Mouse (Mus musculus) midbrain, embryonic 13.5 days (tissue): ENCODE data around the gene Gm20929. TPM values are rescaled to one million over a fixed set of nuclear protein-coding genes. Genes with fewer than 3 reads are reported as not detected.
"Not testable (repeated sequence)": the region's sequence is repeated elsewhere in the genome, so short reads cannot be mapped to it uniquely, and the experiment has no call there.

Source experiments
- ATAC-seq: fragments of 200-750 bp; cut with Nextera tagmentation; 2 replicates; pipeline ENCODE4 v1.8.0; 2017; ENCODE audit warnings: mild to moderate bottlenecking, moderate TSS enrichment, moderate library complexity
- H3K27ac ChIP-seq: fragments of 300-500 bp; sonication (generic); 2 replicates; pipeline ENCODE4 v1.5.1; 2015; ENCODE audit warnings: inconsistent platforms, mild to moderate bottlenecking, moderate library complexity
- H3K27me3 ChIP-seq: fragments of 300-500 bp; sonication (generic); 2 replicates; pipeline ENCODE4 v1.6.1; 2015; ENCODE audit warnings: mild to moderate bottlenecking, inconsistent platforms
- H3K36me3 ChIP-seq: fragments of 300-500 bp; sonication (generic); 2 replicates; pipeline ENCODE4 v1.6.1; 2015; ENCODE audit warnings: mild to moderate bottlenecking, inconsistent platforms
- H3K4me1 ChIP-seq: fragments of 300-500 bp; sonication (generic); replicated peaks from 2 replicates; pipeline ENCODE4 v1.6.1; 2015; ENCODE audit warnings: inconsistent platforms
- H3K4me2 ChIP-seq: fragments of 300-500 bp; sonication (generic); replicated peaks from 2 replicates; pipeline ENCODE4 v1.6.1; 2015; ENCODE audit warnings: moderate library complexity, mild to moderate bottlenecking, inconsistent platforms
- H3K4me3 ChIP-seq: fragments of 300-500 bp; sonication (generic); replicated peaks from 2 replicates; pipeline ENCODE4 v1.5.1; 2015; ENCODE audit warnings: mild to moderate bottlenecking, inconsistent platforms
- H3K9ac ChIP-seq: fragments of 300-500 bp; sonication (generic); replicated peaks from 2 replicates; pipeline ENCODE4 v1.6.1; 2015; ENCODE audit warnings: mild to moderate bottlenecking, inconsistent platforms
- H3K9me3 ChIP-seq: fragments of 300-500 bp; sonication (generic); 2 replicates; pipeline ENCODE4 v1.6.1; 2016; ENCODE audit warnings: mild to moderate bottlenecking, inconsistent platforms
- WGBS: fragments of 180-500 bp; shearing (Covaris S2); methylation state at CpG from one replicate; pipeline ENCODE4 v1.1.7; 2015; 5-methylcytosine and 5-hydroxymethylcytosine counted together
- polyA plus RNA-seq: library from polyadenylated mRNA; unstranded; fragments of >200 nt; fragmentation: Nextera tagmentation; extraction: Ambion mirVana; gene quantifications from 2 replicates; pipeline ENCODE4 v1.2.1, GENCODE M21; 2015

The Gm20929 gene
- polyA plus RNA-seq = not detected in 2 replicates

GRCm38 (mm10) chrY:53843649-53844048, at the start of gene Gm20929:
TSS of gene Gm20929 (plus strand) at chrY:53843949.
- H3K4me3 ChIP-seq, H3K27me3 ChIP-seq, H3K27ac ChIP-seq, H3K9me3 ChIP-seq, H3K4me1 ChIP-seq, H3K9ac ChIP-seq, H3K4me2 ChIP-seq, ATAC-seq, H3K36me3 ChIP-seq: not testable (repeated sequence)
- WGBS = no CpG with 5 or more reads among the region's 6 CpGs
